Mouse (Mus musculus) heart, postnatal 0 days (tissue): Measurements from ENCODE around the gene Dner.

Source experiments
- CTCF ChIP-seq: IDR thresholded peaks from 2 replicates; pipeline ENCODE4 v1.5.1; 2016; ENCODE audit warnings: antibody characterized with exemption, control low read depth, low read depth
- EP300 ChIP-seq: IDR thresholded peaks from 2 replicates; pipeline ENCODE4 v1.6.1; 2016; ENCODE audit warnings: antibody characterized with exemption, low read depth

GRCm38 (mm10) chr1:84395928-84396327, 300.1 kb downstream of the Dner start:
- TF ChIP-seq CTCF (no peak), EP300 (no peak)
